Mouse (Mus musculus) MEL (cell line): ENCODE results near the gene Sde2. TPM values are rescaled to one million over a fixed set of nuclear protein-coding genes. Genes with fewer than 3 reads are reported as not detected.

Experiments
- DNase-seq: peaks from one replicate; pipeline ENCODE4 v3.0.0; 2011; ENCODE audit warnings: low read depth, low spot score
- H3K27ac ChIP-seq: 2 replicates; pipeline ENCODE4 v1.5.1; 2012; ENCODE audit warnings: low read depth, mild to moderate bottlenecking, control low read depth, low read length, moderate library complexity; ENCODE audit not compliant: control insufficient read depth
- H3K27me3 ChIP-seq, 2 experiments: fragments of 150-350 bp in 1 of 2; sonication (generic) in 1 of 2; 2 replicates each; pipeline ENCODE4 v1.6.1; 2012; ENCODE audit warnings: low read length in 2 of 2, mild to moderate bottlenecking in 2 of 2, improper control_type of control experiment in 1 of 2, moderate library complexity in 1 of 2; ENCODE audit not compliant: insufficient read depth in 2 of 2, control insufficient read depth in 1 of 2
- H3K36me3 ChIP-seq, 2 experiments: 2 replicates each; pipeline ENCODE4 v1.6.1; 2012 to 2014; ENCODE audit warnings: low read length in 2 of 2, improper control_type of control experiment in 1 of 2, inconsistent platforms in 1 of 2, mild to moderate bottlenecking in 1 of 2; ENCODE audit not compliant: insufficient read depth in 2 of 2, control insufficient read depth in 1 of 2
- H3K4me1 ChIP-seq, 2 experiments: fragments of 150-350 bp in 1 of 2; sonication (generic) in 1 of 2; 2 replicates each; pipeline ENCODE4 v1.6.1; 2012; ENCODE audit warnings: low read length in 2 of 2, improper control_type of control experiment in 1 of 2, mild to moderate bottlenecking in 1 of 2; ENCODE audit not compliant: insufficient read depth in 2 of 2, control insufficient read depth in 1 of 2
- H3K4me3 ChIP-seq, 2 experiments: fragments of 150-350 bp in 1 of 2; sonication (generic) in 1 of 2; 2 replicates each; pipeline ENCODE4 v1.5.1; 2012; ENCODE audit warnings: low read depth in 2 of 2, low read length in 2 of 2, mild to moderate bottlenecking in 2 of 2, moderate library complexity in 2 of 2, control low read depth in 1 of 2, improper control_type of control experiment in 1 of 2; ENCODE audit not compliant: control insufficient read depth in 1 of 2, insufficient read depth in 1 of 2
- H3K79me2 ChIP-seq: 2 replicates; pipeline ENCODE4 v1.6.1; 2012; ENCODE audit warnings: mild to moderate bottlenecking, low read length, moderate library complexity; ENCODE audit not compliant: control insufficient read depth, poor library complexity, insufficient read depth
- H3K9ac ChIP-seq: 2 replicates; pipeline ENCODE4 v1.6.1; 2012; ENCODE audit warnings: low read depth, mild to moderate bottlenecking, control low read depth, low read length, moderate library complexity; ENCODE audit not compliant: control insufficient read depth, poor library complexity, severe bottlenecking
- H3K9me3 ChIP-seq: fragments of 150-350 bp; sonication (generic); replicated peaks from 2 replicates; pipeline ENCODE4 v1.6.1; 2012; ENCODE audit warnings: mild to moderate bottlenecking, low read length, improper control_type of control experiment, moderate library complexity; ENCODE audit not compliant: insufficient read depth
- BHLHE40 ChIP-seq: IDR thresholded peaks from 2 replicates; pipeline ENCODE4 v1.6.1; 2012; ENCODE audit warnings: low read depth, mild to moderate bottlenecking, inconsistent platforms, low read length, improper control_type of control experiment, borderline replicate concordance
- CHD2 ChIP-seq: IDR thresholded peaks from 2 replicates; pipeline ENCODE4 v1.6.1; 2011; ENCODE audit warnings: low read length, improper control_type of control experiment
- E2F4 ChIP-seq: IDR thresholded peaks from 2 replicates; pipeline ENCODE4 v1.6.1; 2011; ENCODE audit warnings: low read depth, low read length, improper control_type of control experiment, borderline replicate concordance
- ELF1 ChIP-seq: IDR thresholded peaks from 2 replicates; pipeline ENCODE4 v1.6.1; 2014; ENCODE audit warnings: low read depth, mild to moderate bottlenecking, inconsistent platforms, low read length, improper control_type of control experiment, moderate library complexity
- EP300 ChIP-seq, 2 experiments: IDR thresholded peaks; 2 replicates each; pipeline ENCODE4 v1.6.1; 2011; ENCODE audit warnings: improper control_type of control experiment in 2 of 2, low read length in 2 of 2, low read depth in 1 of 2, mild to moderate bottlenecking in 1 of 2
- GABPA ChIP-seq: IDR thresholded peaks from 2 replicates; pipeline ENCODE4 v1.6.1; 2012; ENCODE audit warnings: low read depth, mild to moderate bottlenecking, inconsistent platforms, low read length, improper control_type of control experiment, moderate library complexity
- GATA1 ChIP-seq: IDR thresholded peaks from 2 replicates; pipeline ENCODE4 v1.6.1; 2011; ENCODE audit warnings: low read depth, low read length, improper control_type of control experiment
- HCFC1 ChIP-seq: IDR thresholded peaks from 2 replicates; pipeline ENCODE4 v1.6.1; 2012; ENCODE audit warnings: low read depth, mild to moderate bottlenecking, inconsistent platforms, low read length, improper control_type of control experiment, moderate library complexity
- JUND ChIP-seq: IDR thresholded peaks from 2 replicates; pipeline ENCODE4 v1.6.1; 2011; ENCODE audit warnings: low read depth, mild to moderate bottlenecking, improper control_type of control experiment, low read length
- MAFK ChIP-seq: IDR thresholded peaks from 2 replicates; pipeline ENCODE4 v1.6.1; 2011; ENCODE audit warnings: low read depth, mild to moderate bottlenecking, low read length, improper control_type of control experiment, borderline replicate concordance
- MXI1 ChIP-seq: IDR thresholded peaks from 2 replicates; pipeline ENCODE4 v1.6.1; 2011; ENCODE audit warnings: mild to moderate bottlenecking, low read depth, low read length, improper control_type of control experiment
- NRF1 ChIP-seq: IDR thresholded peaks from 2 replicates; pipeline ENCODE4 v1.6.1; 2014; ENCODE audit warnings: low read depth, mild to moderate bottlenecking, inconsistent platforms, low read length, improper control_type of control experiment, moderate library complexity; ENCODE audit not compliant: poor library complexity, insufficient read depth, severe bottlenecking
- POLR2A ChIP-seq, 2 experiments: IDR thresholded peaks; 2 replicates each; pipeline ENCODE4 v1.6.1; 2011 to 2012; ENCODE audit warnings: low read length in 2 of 2, mild to moderate bottlenecking in 2 of 2, control low read depth in 1 of 2, improper control_type of control experiment in 1 of 2, low read depth in 1 of 2, moderate library complexity in 1 of 2; ENCODE audit not compliant: control insufficient read depth in 1 of 2, insufficient read depth in 1 of 2, poor library complexity in 1 of 2
- RAD21 ChIP-seq: IDR thresholded peaks from 2 replicates; pipeline ENCODE4 v1.6.1; 2011; ENCODE audit warnings: mild to moderate bottlenecking, low read depth, low read length, improper control_type of control experiment
- SIN3A ChIP-seq: IDR thresholded peaks from 2 replicates; pipeline ENCODE4 v1.6.1; 2012; ENCODE audit warnings: low read length, improper control_type of control experiment, inconsistent platforms
- TCF12 ChIP-seq: IDR thresholded peaks from 2 replicates; pipeline ENCODE4 v1.6.1; 2014; ENCODE audit warnings: low read depth, mild to moderate bottlenecking, inconsistent platforms, low read length, improper control_type of control experiment, moderate library complexity
- ZMIZ1 ChIP-seq: IDR thresholded peaks from 2 replicates; pipeline ENCODE4 v1.6.1; 2012; ENCODE audit warnings: low read depth, mild to moderate bottlenecking, inconsistent platforms, low read length, improper control_type of control experiment, moderate library complexity
- polyA plus RNA-seq, 2 experiments: library from polyadenylated mRNA; stranded (reverse) in 1 of 2; unstranded in 1 of 2; fragments of >175 nt in 1 of 2; fragments of >200 nt in 1 of 2; gene quantifications; 2 replicates each; pipeline versions ENCODE4 v1.2.1 to v1.2.4; 2012; ENCODE audit warnings: low replicate concordance in 2 of 2, low read depth in 1 of 2; ENCODE audit not compliant: insufficient read length in 2 of 2, insufficient read depth in 1 of 2, missing spikeins in 1 of 2
- total RNA-seq: library from RNA; depleted of rRNA; stranded (reverse); fragments of 300-350 nt; gene quantifications from 2 replicates; pipeline ENCODE4 v1.2.3, GENCODE M21; 2012

The Sde2 gene
- total and polyA plus RNA-seq, 3 experiments = 35.5 to 48.0 TPM; not detected in 1

DNA sequence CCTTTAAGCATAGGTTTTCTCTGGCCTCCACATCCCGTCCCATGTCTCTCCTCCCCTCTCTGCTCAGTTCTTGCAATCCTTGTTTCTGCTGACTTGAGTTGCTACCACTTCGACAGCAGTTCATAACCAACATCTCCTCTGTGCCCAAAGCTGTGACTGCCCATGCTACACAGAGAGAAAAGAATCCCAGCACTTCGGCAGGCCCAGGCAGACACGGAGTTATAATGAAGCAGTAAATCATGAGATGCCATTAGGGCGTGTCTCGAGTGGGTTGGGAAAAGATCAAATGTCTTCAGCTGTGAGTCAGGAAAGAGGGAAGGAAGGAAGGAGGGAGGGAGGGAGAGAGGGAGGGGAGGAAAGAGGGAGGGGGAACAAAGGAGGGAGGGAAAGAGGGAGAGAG is 12.9 kb upstream of the Sde2 start:
- no peak overlapping the region for H3K4me3 ChIP-seq
- H3K9me3 ChIP-seq = no peaks in the 10 kb centered on the region
- TF ChIP-seq E2F4 = no peak
- TF ChIP-seq JUND = no peak
- TF ChIP-seq CHD2 = no peak
- TF ChIP-seq HCFC1 = no peak
- no peak for TF ChIP-seq TCF12
- no peak for TF ChIP-seq MXI1
- TF ChIP-seq BHLHE40 = no peak
- TF ChIP-seq ZMIZ1 = no peak
- TF ChIP-seq RAD21 = no peak
- TF ChIP-seq GABPA = no peak
- no peak for TF ChIP-seq MAFK
- no peak for TF ChIP-seq EP300 (IDR thresholded peaks at IDR 0.05; ENCODE audit: low read depth in 1 of 2, low read length in 2 of 2)
- TF ChIP-seq GATA1 = no peak
- peaks cover 0 to 9% of the 10 kb centered on the region in 2 experiments; a peak in 2 of 4 replicates for H3K36me3 ChIP-seq
- peaks cover 0 to 11% of the 10 kb centered on the region in 2 experiments; a peak in 1 of 4 replicates for H3K4me1 ChIP-seq
- H3K27ac ChIP-seq = no peak overlapping the region
- no peak for DNase-seq
- no peak overlapping the region for H3K9ac ChIP-seq
- H3K27me3 ChIP-seq = peaks cover 5 to 10% of the 10 kb centered on the region in 2 experiments; a peak in 3 of 4 replicates
- no peaks in the 10 kb centered on the region for H3K79me2 ChIP-seq

DNA sequence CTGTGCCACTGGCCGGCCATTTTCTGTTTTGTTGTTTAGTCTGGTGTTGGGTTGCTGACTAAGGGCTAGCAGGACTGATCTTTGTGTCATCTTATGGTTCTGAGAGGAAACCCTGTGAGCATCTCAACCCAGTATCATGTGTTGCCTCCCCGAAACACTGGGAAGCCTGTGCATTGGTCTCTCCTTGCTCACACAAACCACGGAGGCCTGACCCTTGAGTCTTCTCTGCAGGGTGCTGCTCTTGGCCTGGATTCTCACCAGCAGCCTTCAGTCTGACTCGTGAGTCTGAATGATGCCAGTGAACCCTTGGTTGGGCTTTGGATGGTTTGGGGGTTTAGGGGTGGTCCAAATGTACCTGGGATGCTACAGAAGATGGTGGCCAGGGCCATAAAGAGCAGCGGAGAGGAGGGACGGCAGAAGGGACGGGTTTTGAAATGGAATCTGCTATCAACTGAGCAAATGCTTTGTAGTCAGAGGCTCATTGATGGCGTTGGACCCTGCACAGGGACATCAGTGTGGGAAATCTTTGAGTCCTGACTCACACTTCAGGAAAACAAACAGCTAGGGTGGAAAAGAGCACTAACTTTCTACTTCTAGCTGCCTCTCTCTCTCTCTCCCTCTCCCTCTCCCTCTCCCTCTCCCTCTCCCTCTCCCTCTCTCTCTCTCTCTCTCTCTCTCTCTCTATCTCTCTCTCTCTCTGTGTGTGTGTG is 11.6 kb upstream of the Sde2 start:
- Histone ChIP-seq H3K4me1 (peaks cover 0 to 11% of the 10 kb centered on the region in 2 experiments; a peak in 1 of 4 replicates), H3K9ac (no peak overlapping the region), H3K27me3 (peaks cover 5 to 10% of the 10 kb centered on the region in 2 experiments; a peak in 3 of 4 replicates), H3K9me3 (no peaks in the 10 kb centered on the region), H3K36me3 (peaks cover 0 to 9% of the 10 kb centered on the region in 2 experiments; a peak in 2 of 4 replicates), H3K4me3 (no peak overlapping the region), H3K79me2 (no peaks in the 10 kb centered on the region), H3K27ac (no peak overlapping the region)
- no peak for TF ChIP-seq TCF12
- no peak for TF ChIP-seq ELF1
- no peak for TF ChIP-seq NRF1
- TF ChIP-seq SIN3A = no peak
- no peak for TF ChIP-seq POLR2A (IDR thresholded peaks at IDR 0.05; ENCODE audit: control insufficient read depth in 1 of 2, insufficient read depth in 1 of 2, low read depth in 1 of 2, low read length in 2 of 2, poor library complexity in 1 of 2)
- no peak for TF ChIP-seq ZMIZ1
- DNase-seq = no peak
